Mouse (Mus musculus): ENCODE data around the gene Atp6v0b. TPM values are rescaled to one million over a fixed set of nuclear protein-coding genes. Genes with fewer than 3 reads are reported as not detected.

Gene Atp6v0b
- polyA plus RNA-seq, 1 experiment from 2014 or later: 168 TPM

GRCm38 (mm10) chr4:117889471-117889870 is 2.3 kb upstream of the Atp6v0b start:
- Histone ChIP-seq H3K9me3 (replicated peaks) (no peaks in the 10 kb centered on the region), H3K4me3 (replicated peaks) (no peak overlapping the region), H3K36me3 (replicated peaks) (peaks cover 37% of the 10 kb centered on the region), H3K9ac (no peak overlapping the region), H3K27me3 (peaks cover 3% of the 10 kb centered on the region; the same call in 1 of the 2 replicates), H3K27ac (replicated peaks) (no peak overlapping the region), H3K4me1 (replicated peaks) (peaks cover 52% of the 10 kb centered on the region), H3K4me2 (no peak overlapping the region)
- 80% methylated on average over 15 of the region's 15 CpGs for WGBS (ENCODE audit: insufficient replicate concordance)
- no peak for ATAC-seq (ENCODE audit: insufficient read depth)

GRCm38 (mm10) chr4:117887920-117888319 is 787 bp upstream of the Atp6v0b start:
- H3K4me3 ChIP-seq (replicated peaks): peak overlapping the region; percentile 86
- ATAC-seq (ENCODE audit: insufficient read depth): no peak
- peaks cover 19% of the 10 kb centered on the region for H3K27me3 ChIP-seq
- no peak overlapping the region for H3K27ac ChIP-seq (replicated peaks)
- H3K4me2 ChIP-seq: peak overlapping the region; percentile 91
- peaks cover 67% of the 10 kb centered on the region for H3K4me1 ChIP-seq (replicated peaks)
- 67% methylated on average over 2 of the region's 2 CpGs for WGBS (ENCODE audit: insufficient replicate concordance)
- no peaks in the 10 kb centered on the region for H3K9me3 ChIP-seq (replicated peaks)
- no peak overlapping the region for H3K9ac ChIP-seq
- H3K36me3 ChIP-seq (replicated peaks): peaks cover 36% of the 10 kb centered on the region

GRCm38 (mm10) chr4:117886644-117887043 is 489 bp downstream of the Atp6v0b start:
- Histone ChIP-seq H3K9ac (peak overlapping the region; percentile 94), H3K4me3 (replicated peaks) (peak overlapping the region; percentile 86), H3K4me1 (replicated peaks) (peaks cover 67% of the 10 kb centered on the region), H3K4me2 (peak overlapping the region; percentile 91), H3K27me3 (peaks cover 31% of the 10 kb centered on the region), H3K27ac (replicated peaks) (peak overlapping the region; percentile 91), H3K36me3 (replicated peaks) (peaks cover 36% of the 10 kb centered on the region), H3K9me3 (replicated peaks) (no peaks in the 10 kb centered on the region)
- under 1% methylated on average over 24 of the region's 24 CpGs for WGBS (ENCODE audit: insufficient replicate concordance)
- ATAC-seq (ENCODE audit: insufficient read depth): peak; percentile 63

DNA sequence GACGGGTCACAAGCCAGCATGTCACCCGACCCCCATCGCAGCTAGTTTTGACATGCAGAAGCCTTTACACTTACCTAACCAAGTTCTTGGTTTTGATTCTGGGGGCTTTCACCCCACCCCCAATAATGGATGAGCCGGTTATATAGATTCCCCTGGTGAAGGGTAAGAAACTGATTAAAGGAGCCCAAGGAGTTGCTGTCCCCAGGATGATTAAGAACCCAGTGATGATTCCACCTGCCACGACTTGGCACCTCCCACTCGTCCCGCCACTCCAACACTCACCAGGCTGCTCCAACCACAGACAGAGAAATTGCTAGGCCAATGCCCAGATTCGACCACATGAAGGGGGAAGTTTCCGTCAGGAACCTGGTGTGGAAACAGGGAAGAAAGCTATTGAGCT is 1.1 kb downstream of the Atp6v0b start:
- Histone ChIP-seq H3K4me3 (replicated peaks) (peak overlapping the region; percentile 86), H3K9ac (peak overlapping the region; percentile 94), H3K4me2 (peak overlapping the region; percentile 91), H3K4me1 (replicated peaks) (peaks cover 61% of the 10 kb centered on the region), H3K27me3 (peaks cover 38% of the 10 kb centered on the region), H3K36me3 (replicated peaks) (peaks cover 36% of the 10 kb centered on the region), H3K27ac (replicated peaks) (peak overlapping the region; percentile 91), H3K9me3 (replicated peaks) (no peaks in the 10 kb centered on the region)
- WGBS (ENCODE audit: insufficient replicate concordance): 67% methylated on average over 9 of the region's 9 CpGs
- no peak for ATAC-seq (ENCODE audit: insufficient read depth)

GRCm38 (mm10) chr4:117885093-117885492 is 2.0 kb downstream of the Atp6v0b start:
- 89% methylated on average over 10 of the region's 10 CpGs for WGBS (ENCODE audit: insufficient replicate concordance)
- Histone ChIP-seq H3K9me3 (replicated peaks) (no peaks in the 10 kb centered on the region), H3K4me2 (no peak overlapping the region), H3K4me3 (replicated peaks) (no peak overlapping the region), H3K36me3 (replicated peaks) (peaks cover 36% of the 10 kb centered on the region), H3K9ac (no peak overlapping the region), H3K27me3 (peaks cover 47% of the 10 kb centered on the region), H3K4me1 (replicated peaks) (peaks cover 53% of the 10 kb centered on the region), H3K27ac (replicated peaks) (no peak overlapping the region)
- no peak for ATAC-seq (ENCODE audit: insufficient read depth)

DNA sequence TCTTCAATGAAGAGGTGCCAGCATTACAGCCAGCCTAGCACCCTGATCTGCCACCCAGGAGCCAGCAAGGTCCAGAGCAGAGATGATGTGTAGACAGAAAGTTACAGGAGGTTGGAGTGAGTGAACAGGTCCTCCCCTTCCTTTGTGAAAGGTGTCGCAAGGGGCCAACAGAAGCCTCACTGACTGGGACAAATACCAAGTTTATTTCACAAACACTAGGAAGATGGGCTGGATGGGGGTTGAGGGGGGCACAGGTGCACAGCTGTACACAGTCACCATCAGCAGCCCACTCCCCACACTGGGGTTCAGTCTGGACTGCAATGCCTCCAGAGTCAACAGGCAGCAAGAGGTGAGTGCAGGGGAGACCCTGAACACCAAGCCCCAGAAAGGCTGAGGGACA is 3.0 kb downstream of the Atp6v0b start:
- Histone ChIP-seq H3K9me3 (replicated peaks) (no peaks in the 10 kb centered on the region), H3K36me3 (replicated peaks) (peaks cover 28% of the 10 kb centered on the region), H3K4me3 (replicated peaks) (no peak overlapping the region), H3K4me2 (peak overlapping the region; percentile 80), H3K9ac (no peak overlapping the region), H3K27ac (replicated peaks) (no peak overlapping the region), H3K27me3 (peaks cover 54% of the 10 kb centered on the region), H3K4me1 (replicated peaks) (peaks cover 50% of the 10 kb centered on the region)
- 92% methylated on average over 1 of the region's 1 CpGs for WGBS (ENCODE audit: insufficient replicate concordance)
- no peak for ATAC-seq (ENCODE audit: insufficient read depth)

GRCm38 (mm10) chr4:117882701-117883691 is 4.1 kb downstream of the Atp6v0b start, which contains the start of gene B4galt2:
Gene B4galt2 (minus strand): TSS chr4:117883487.
- ATAC-seq (ENCODE audit: insufficient read depth): no peak
- Histone ChIP-seq H3K4me2 (peak within 1 kb of the TSS; percentile 80), H3K9ac (peak within 1 kb of the TSS; percentile 40; the same call in 1 of the 2 replicates), H3K4me1 (replicated peaks) (peaks cover 48% of the 10 kb centered on the region), H3K9me3 (replicated peaks) (no peaks in the 10 kb centered on the region), H3K4me3 (replicated peaks) (peak within 1 kb of the TSS; percentile 60), H3K27me3 (peaks cover 54% of the 10 kb centered on the region), H3K36me3 (replicated peaks) (peaks cover 26% of the 10 kb centered on the region), H3K27ac (replicated peaks) (no peak within 1 kb of the TSS)
- WGBS (ENCODE audit: insufficient replicate concordance): 1% methylated on average over 101 of the region's 103 CpGs

GRCm38 (mm10) chr4:117878703-117879102 is 8.4 kb downstream of the Atp6v0b start:
- Histone ChIP-seq H3K27me3 (peaks cover 48% of the 10 kb centered on the region), H3K9me3 (replicated peaks) (no peaks in the 10 kb centered on the region), H3K4me1 (replicated peaks) (peaks cover 12% of the 10 kb centered on the region), H3K9ac (no peak overlapping the region), H3K36me3 (replicated peaks) (peaks cover under 1% of the 10 kb centered on the region; the same call in 1 of the 2 replicates), H3K27ac (replicated peaks) (no peak overlapping the region), H3K4me2 (no peak overlapping the region), H3K4me3 (replicated peaks) (no peak overlapping the region)
- no peak for ATAC-seq (ENCODE audit: insufficient read depth)
- WGBS (ENCODE audit: insufficient replicate concordance): 44% methylated on average over 5 of the region's 5 CpGs

DNA sequence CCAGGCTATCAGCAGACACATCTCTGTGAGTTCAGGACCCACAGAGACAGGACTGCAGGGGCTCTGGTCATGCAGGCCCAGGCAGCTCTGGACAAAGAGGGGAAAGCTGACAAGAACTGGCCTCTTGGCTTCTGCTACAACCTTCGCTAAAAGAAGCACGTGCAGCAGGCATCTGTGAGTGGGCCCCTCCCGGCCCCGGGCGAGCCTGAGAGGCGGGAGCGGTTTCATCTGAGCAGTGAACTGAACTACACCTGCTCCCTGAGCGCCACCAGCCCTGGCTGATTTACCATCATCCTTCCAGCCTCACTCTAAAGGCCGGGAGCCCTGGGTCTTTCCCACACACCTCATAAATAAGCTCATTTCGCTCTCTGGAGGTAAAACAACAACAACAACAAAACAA is 8.8 kb downstream of the Atp6v0b start:
- 67% methylated on average over 10 of the region's 10 CpGs for WGBS (ENCODE audit: insufficient replicate concordance)
- Histone ChIP-seq H3K9ac (no peak overlapping the region), H3K9me3 (replicated peaks) (no peaks in the 10 kb centered on the region), H3K27me3 (peaks cover 44% of the 10 kb centered on the region), H3K36me3 (replicated peaks) (no peaks in the 10 kb centered on the region), H3K4me1 (replicated peaks) (peaks cover 8% of the 10 kb centered on the region), H3K4me2 (no peak overlapping the region), H3K4me3 (replicated peaks) (no peak overlapping the region), H3K27ac (replicated peaks) (no peak overlapping the region)
- ATAC-seq (ENCODE audit: insufficient read depth): no peak

GRCm38 (mm10) chr4:117873615-117874014 is 13.5 kb downstream of the Atp6v0b start:
- Histone ChIP-seq H3K4me1 (replicated peaks) (peaks cover 47% of the 10 kb centered on the region), H3K27ac (replicated peaks) (no peak overlapping the region), H3K9me3 (replicated peaks) (no peaks in the 10 kb centered on the region), H3K36me3 (replicated peaks) (peaks cover 21% of the 10 kb centered on the region), H3K27me3 (peaks cover 4% of the 10 kb centered on the region; the same call in 1 of the 2 replicates), H3K4me3 (replicated peaks) (no peak overlapping the region), H3K4me2 (no peak overlapping the region), H3K9ac (no peak overlapping the region)
- WGBS (ENCODE audit: insufficient replicate concordance): 83% methylated on average over 9 of the region's 9 CpGs
- ATAC-seq (ENCODE audit: insufficient read depth): no peak

DNA sequence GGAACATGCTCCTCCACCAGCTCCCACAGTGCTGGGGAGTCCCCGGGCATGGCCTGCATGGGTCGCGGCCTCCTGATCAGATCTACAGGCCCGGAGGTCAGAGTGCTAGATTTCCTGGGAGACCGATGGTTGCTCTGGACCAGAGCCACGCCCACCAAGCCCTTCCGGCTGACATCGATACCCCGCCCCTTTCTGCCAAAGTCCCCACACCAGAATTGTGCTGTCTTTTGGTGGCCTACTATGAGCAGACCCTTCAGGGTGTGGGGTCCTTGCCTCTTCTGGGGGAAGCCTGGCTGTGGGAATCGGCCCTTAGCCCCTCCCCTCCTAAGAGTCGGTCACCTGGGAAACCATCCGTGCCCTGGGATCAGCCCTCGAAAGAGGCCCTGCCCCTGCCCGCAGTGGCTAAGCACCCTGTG is 14.7 kb downstream of the Atp6v0b start, which contains the start of gene Ccdc24:
TSS of gene Ccdc24 (minus strand) at position 87 of the 416 bp plus-strand sequence.
- peak; percentile 17 for ATAC-seq (ENCODE audit: insufficient read depth)
- Histone ChIP-seq H3K4me3 (replicated peaks) (peak within 1 kb of the TSS; percentile 36), H3K27me3 (peaks cover 2% of the 10 kb centered on the region; the same call in 1 of the 2 replicates), H3K27ac (replicated peaks) (peak within 1 kb of the TSS; percentile 63), H3K4me2 (peak within 1 kb of the TSS; percentile 64), H3K4me1 (replicated peaks) (peaks cover 58% of the 10 kb centered on the region), H3K9me3 (replicated peaks) (no peaks in the 10 kb centered on the region), H3K9ac (peak within 1 kb of the TSS; percentile 33; the same call in 1 of the 2 replicates), H3K36me3 (replicated peaks) (peaks cover 32% of the 10 kb centered on the region)
- 18% methylated on average over 14 of the region's 14 CpGs for WGBS (ENCODE audit: insufficient replicate concordance)
